Mouse (Mus musculus): ENCODE measurements around the gene Ndufc2. TPM values are rescaled to one million over a fixed set of nuclear protein-coding genes. Genes with fewer than 3 reads are reported as not detected.
"Not testable (repeated sequence)": the region's sequence is repeated elsewhere in the genome, so short reads cannot be mapped to it uniquely, and the experiment has no call there.

Gene Ndufc2
- polyA plus RNA-seq, 1 experiment from 2014 or later, result 600 TPM

- H3K4me2 ChIP-seq (ENCODE audit: low read depth, low read length), result no peak overlapping the region
- peaks cover 7% of the 10 kb centered on the region; the same call in 1 of the 2 replicates for H3K4me1 ChIP-seq (ENCODE audit: control insufficient read depth, insufficient read depth, low read length)
- 79% methylated on average over 6 of the region's 6 CpGs for WGBS
- H3K9ac ChIP-seq (ENCODE audit: low read length), result no peak overlapping the region
- ATAC-seq (replicated peaks; ENCODE audit: extremely low read depth, insufficient read depth, low FRiP score), result no peak
- H3K27me3 ChIP-seq (ENCODE audit: control insufficient read depth, insufficient read depth, low read length), result no peaks in the 10 kb centered on the region
- H3K27ac ChIP-seq (ENCODE audit: low read length), result no peak overlapping the region
- H3K36me3 ChIP-seq (ENCODE audit: control insufficient read depth, insufficient read depth), result no peaks in the 10 kb centered on the region
- H3K9me3 ChIP-seq (replicated peaks; ENCODE audit: control insufficient read depth, low read length), result no peaks in the 10 kb centered on the region
- no peak overlapping the region for H3K4me3 ChIP-seq (ENCODE audit: low read length)
Observed at GRCm38 (mm10) chr7:97427296-97427695, 27.5 kb downstream of the Ndufc2 start.

- Histone ChIP-seq H3K36me3 (ENCODE audit: control insufficient read depth, insufficient read depth) (no peaks in the 10 kb centered on the region), H3K9me3 (replicated peaks; ENCODE audit: control insufficient read depth, low read length) (no peaks in the 10 kb centered on the region), H3K4me1 (ENCODE audit: control insufficient read depth, insufficient read depth, low read length) (peaks cover 7% of the 10 kb centered on the region; the same call in 1 of the 2 replicates), H3K27ac (ENCODE audit: low read length) (no peak overlapping the region), H3K4me2 (ENCODE audit: low read depth, low read length) (no peak overlapping the region), H3K27me3 (ENCODE audit: control insufficient read depth, insufficient read depth, low read length) (no peaks in the 10 kb centered on the region), H3K9ac (ENCODE audit: low read length) (no peak overlapping the region), H3K4me3 (ENCODE audit: low read length) (no peak overlapping the region)
- no peak for ATAC-seq (replicated peaks; ENCODE audit: extremely low read depth, insufficient read depth, low FRiP score)
- 65% methylated on average over 5 of the region's 5 CpGs for WGBS
Observed at GRCm38 (mm10) chr7:97427778-97428420, 28.1 kb downstream of the Ndufc2 start.

DNA sequence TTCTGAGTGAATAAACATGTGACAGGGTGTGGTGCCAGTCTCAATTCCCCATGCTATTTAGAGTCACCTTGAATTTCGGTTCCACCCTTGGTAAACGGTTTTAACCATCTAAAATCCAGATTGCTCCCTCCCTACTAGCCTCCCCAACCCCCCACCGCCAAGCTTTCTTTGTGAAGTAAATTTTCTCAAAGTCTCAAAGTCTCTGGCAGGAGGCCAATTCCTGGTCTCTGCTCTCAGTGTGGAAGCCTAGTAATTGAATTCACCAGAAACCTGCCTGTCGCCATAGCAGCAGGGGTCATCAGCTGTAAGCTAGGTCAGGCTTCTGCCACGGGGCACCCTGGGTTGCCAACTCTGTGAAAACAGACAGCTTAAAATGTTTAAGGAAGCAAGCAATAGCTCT, 29.9 kb downstream of the Ndufc2 start:
- WGBS, result 3% methylated on average over 5 of the region's 5 CpGs

DNA sequence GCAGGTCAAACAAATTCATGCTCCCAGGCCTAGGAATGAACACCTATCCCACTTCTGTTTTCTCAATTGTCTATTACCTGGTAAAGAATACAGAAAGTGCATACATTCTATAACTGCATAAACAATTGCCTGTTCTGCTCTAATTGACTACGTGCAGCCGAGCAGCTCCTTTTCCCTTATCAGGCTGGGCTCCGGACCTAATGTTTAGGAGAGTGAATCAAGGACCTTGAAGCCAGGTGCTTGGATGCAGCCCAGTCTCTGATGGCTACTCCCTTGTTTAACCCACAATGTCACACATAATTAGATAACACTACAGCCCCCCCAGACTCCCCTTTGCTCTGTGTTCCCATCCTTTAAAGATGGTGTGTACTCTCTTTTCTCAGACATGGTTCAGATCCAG, 33.7 kb downstream of the Ndufc2 start:
- H3K9me3 ChIP-seq (replicated peaks; ENCODE audit: control insufficient read depth, low read length); ATAC-seq (replicated peaks; ENCODE audit: extremely low read depth, insufficient read depth, low FRiP score); H3K27ac ChIP-seq (ENCODE audit: low read length); H3K27me3 ChIP-seq (ENCODE audit: control insufficient read depth, insufficient read depth, low read length); H3K9ac ChIP-seq (ENCODE audit: low read length); H3K4me1 ChIP-seq (ENCODE audit: control insufficient read depth, insufficient read depth, low read length); H3K36me3 ChIP-seq (ENCODE audit: control insufficient read depth, insufficient read depth); H3K4me2 ChIP-seq (ENCODE audit: low read depth, low read length); H3K4me3 ChIP-seq (ENCODE audit: low read length): not testable (repeated sequence)
- 40% methylated on average over 3 of the region's 3 CpGs for WGBS

More for the DNA sequence above, 29.9 kb downstream of the Ndufc2 start:
- no peak for ATAC-seq (replicated peaks; ENCODE audit: extremely low read depth, insufficient read depth, low FRiP score)
- no peaks in the 10 kb centered on the region for H3K9me3 ChIP-seq (replicated peaks; ENCODE audit: control insufficient read depth, low read length)
- H3K9ac ChIP-seq (ENCODE audit: low read length), result peak overlapping the region; percentile 29; the same call in 1 of the 2 replicates
- H3K4me1 ChIP-seq (ENCODE audit: control insufficient read depth, insufficient read depth, low read length), result peaks cover 7% of the 10 kb centered on the region; the same call in 1 of the 2 replicates
- no peak overlapping the region for H3K27ac ChIP-seq (ENCODE audit: low read length)
- H3K36me3 ChIP-seq (ENCODE audit: control insufficient read depth, insufficient read depth), result no peaks in the 10 kb centered on the region
- no peak overlapping the region for H3K4me2 ChIP-seq (ENCODE audit: low read depth, low read length)
- no peak overlapping the region for H3K4me3 ChIP-seq (ENCODE audit: low read length)
- H3K27me3 ChIP-seq (ENCODE audit: control insufficient read depth, insufficient read depth, low read length), result no peaks in the 10 kb centered on the region

GRCm38 (mm10) chr7:97434517-97434916, 34.7 kb downstream of the Ndufc2 start:
- Histone ChIP-seq H3K27me3 (ENCODE audit: control insufficient read depth, insufficient read depth, low read length) (no peaks in the 10 kb centered on the region), H3K4me1 (ENCODE audit: control insufficient read depth, insufficient read depth, low read length) (peaks cover 5% of the 10 kb centered on the region; the same call in 1 of the 2 replicates), H3K9me3 (replicated peaks; ENCODE audit: control insufficient read depth, low read length) (no peaks in the 10 kb centered on the region), H3K9ac (ENCODE audit: low read length) (no peak overlapping the region), H3K36me3 (ENCODE audit: control insufficient read depth, insufficient read depth) (no peaks in the 10 kb centered on the region), H3K27ac (ENCODE audit: low read length) (no peak overlapping the region), H3K4me3 (ENCODE audit: low read length) (no peak overlapping the region), H3K4me2 (ENCODE audit: low read depth, low read length) (no peak overlapping the region)
- no peak for ATAC-seq (replicated peaks; ENCODE audit: extremely low read depth, insufficient read depth, low FRiP score)
- WGBS, result 77% methylated on average over 10 of the region's 10 CpGs

DNA sequence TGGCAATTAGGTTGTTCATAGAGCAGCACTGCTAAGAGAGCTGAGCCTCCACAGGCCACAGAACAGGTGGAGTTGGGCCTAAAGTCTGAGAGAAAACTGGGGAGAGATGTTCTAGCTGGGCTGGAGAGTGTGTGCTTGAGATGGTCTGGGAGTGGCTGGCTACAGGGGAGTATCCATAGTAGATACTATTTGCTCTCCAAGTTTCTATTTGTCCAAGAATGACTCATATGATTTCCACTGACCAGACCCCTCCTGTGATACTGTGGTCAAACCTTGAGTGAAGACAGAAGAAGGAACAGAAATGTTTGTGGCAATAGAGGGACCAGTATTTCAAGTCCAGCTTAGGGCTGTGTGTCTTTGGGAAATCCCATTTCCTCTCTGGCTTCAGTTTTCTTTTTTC, 39.2 kb downstream of the Ndufc2 start:
- Histone ChIP-seq H3K27ac (ENCODE audit: low read length) (no peak overlapping the region), H3K27me3 (ENCODE audit: control insufficient read depth, insufficient read depth, low read length) (no peaks in the 10 kb centered on the region), H3K4me2 (ENCODE audit: low read depth, low read length) (no peak overlapping the region), H3K36me3 (ENCODE audit: control insufficient read depth, insufficient read depth) (no peaks in the 10 kb centered on the region), H3K9me3 (replicated peaks; ENCODE audit: control insufficient read depth, low read length) (peaks cover 3% of the 10 kb centered on the region), H3K4me1 (ENCODE audit: control insufficient read depth, insufficient read depth, low read length) (no peaks in the 10 kb centered on the region), H3K4me3 (ENCODE audit: low read length) (no peak overlapping the region), H3K9ac (ENCODE audit: low read length) (no peak overlapping the region)
- ATAC-seq (replicated peaks; ENCODE audit: extremely low read depth, insufficient read depth, low FRiP score), result no peak

DNA sequence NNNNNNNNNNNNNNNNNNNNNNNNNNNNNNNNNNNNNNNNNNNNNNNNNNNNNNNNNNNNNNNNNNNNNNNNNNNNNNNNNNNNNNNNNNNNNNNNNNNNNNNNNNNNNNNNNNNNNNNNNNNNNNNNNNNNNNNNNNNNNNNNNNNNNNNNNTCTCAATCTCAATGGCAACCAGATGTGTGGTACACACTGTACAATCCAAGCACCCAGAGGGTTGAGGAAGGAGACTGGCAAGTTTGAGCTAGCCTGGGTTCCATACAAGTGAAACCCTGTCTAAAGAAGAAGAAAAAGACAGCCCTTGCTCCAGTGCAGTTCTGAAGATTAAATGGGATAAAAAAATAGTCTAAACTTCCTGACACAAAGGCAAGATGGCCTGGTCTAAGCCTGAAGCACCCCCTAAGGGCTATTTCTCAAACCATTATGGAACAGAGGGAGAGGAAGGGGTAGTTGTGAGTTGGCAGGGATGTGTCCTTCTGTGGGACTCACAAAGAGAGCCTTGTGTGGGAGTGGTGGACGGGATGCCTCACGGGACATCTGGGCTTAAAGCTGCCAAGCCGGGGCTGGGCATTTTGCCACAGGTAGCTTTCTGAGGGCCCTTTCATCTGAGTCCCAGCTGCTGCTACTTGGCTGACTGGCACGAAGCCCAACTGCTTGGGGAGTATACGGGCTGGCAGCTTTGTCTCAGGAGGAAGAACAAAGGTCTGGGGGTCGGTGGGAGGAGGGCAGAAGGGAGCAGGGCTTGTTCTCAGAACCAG, 46.5 kb downstream of the Ndufc2 start:
- Histone ChIP-seq H3K36me3 (ENCODE audit: control insufficient read depth, insufficient read depth) (no peaks in the 10 kb centered on the region), H3K27me3 (ENCODE audit: control insufficient read depth, insufficient read depth, low read length) (no peaks in the 10 kb centered on the region), H3K9ac (ENCODE audit: low read length) (peak overlapping the region; percentile 49), H3K27ac (ENCODE audit: low read length) (peak overlapping the region; percentile 83), H3K9me3 (replicated peaks; ENCODE audit: control insufficient read depth, low read length) (peaks cover 7% of the 10 kb centered on the region), H3K4me3 (ENCODE audit: low read length) (no peak overlapping the region), H3K4me2 (ENCODE audit: low read depth, low read length) (no peak overlapping the region), H3K4me1 (ENCODE audit: control insufficient read depth, insufficient read depth, low read length) (peaks cover 15% of the 10 kb centered on the region)
- ATAC-seq (replicated peaks; ENCODE audit: extremely low read depth, insufficient read depth, low FRiP score), result peak; percentile 87
- 4% methylated on average over 6 of the region's 6 CpGs for WGBS

DNA sequence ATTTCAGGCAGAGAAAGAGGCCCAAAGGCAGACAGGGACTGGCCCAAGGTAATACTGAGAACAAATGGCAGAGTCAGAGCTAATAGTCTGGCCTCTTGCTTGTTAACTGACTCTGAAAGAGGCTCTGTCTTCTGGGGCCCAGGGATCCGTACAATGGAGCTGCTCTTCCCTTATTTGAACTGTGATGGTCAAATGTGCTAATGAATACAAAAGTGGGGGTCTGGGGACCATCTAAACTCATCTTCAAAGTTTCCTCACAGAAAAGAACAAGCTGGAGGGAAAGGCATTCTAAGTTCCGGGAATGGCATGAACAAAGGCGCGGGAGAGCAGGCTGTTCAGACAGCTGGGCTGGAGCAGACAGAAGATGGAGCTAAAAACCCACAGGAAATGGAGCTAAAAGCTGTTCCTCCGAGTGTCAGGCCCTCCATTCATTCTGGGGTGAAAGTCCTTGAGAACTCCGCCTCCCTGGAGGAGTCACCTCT, 47.3 kb downstream of the Ndufc2 start:
- H3K4me3 ChIP-seq (ENCODE audit: low read length), result no peak overlapping the region
- H3K36me3 ChIP-seq (ENCODE audit: control insufficient read depth, insufficient read depth), result no peaks in the 10 kb centered on the region
- peak overlapping the region; percentile 83 for H3K27ac ChIP-seq (ENCODE audit: low read length)
- peaks cover 6% of the 10 kb centered on the region for H3K9me3 ChIP-seq (replicated peaks; ENCODE audit: control insufficient read depth, low read length)
- H3K27me3 ChIP-seq (ENCODE audit: control insufficient read depth, insufficient read depth, low read length), result no peaks in the 10 kb centered on the region
- WGBS, result 54% methylated on average over 6 of the region's 6 CpGs
- ATAC-seq (replicated peaks; ENCODE audit: extremely low read depth, insufficient read depth, low FRiP score), result 0 out of 2 replicates have a peak, but pooled peaks have one; percentile 14
- H3K9ac ChIP-seq (ENCODE audit: low read length), result peak overlapping the region; percentile 49
- no peak overlapping the region for H3K4me2 ChIP-seq (ENCODE audit: low read depth, low read length)
- peaks cover 15% of the 10 kb centered on the region for H3K4me1 ChIP-seq (ENCODE audit: control insufficient read depth, insufficient read depth, low read length)

- not testable (repeated sequence) for ATAC-seq (replicated peaks; ENCODE audit: extremely low read depth, insufficient read depth, low FRiP score); H3K9me3 ChIP-seq (replicated peaks; ENCODE audit: control insufficient read depth, low read length); H3K27ac ChIP-seq (ENCODE audit: low read length); H3K36me3 ChIP-seq (ENCODE audit: control insufficient read depth, insufficient read depth); H3K27me3 ChIP-seq (ENCODE audit: control insufficient read depth, insufficient read depth, low read length); H3K4me3 ChIP-seq (ENCODE audit: low read length); H3K9ac ChIP-seq (ENCODE audit: low read length)
- peak within 1 kb of the TSS; percentile 19; the same call in 1 of the 2 replicates for H3K4me2 ChIP-seq (ENCODE audit: low read depth, low read length)
- 55% methylated on average over 2 of the region's 2 CpGs for WGBS
- peaks cover 18% of the 10 kb centered on the region for H3K4me1 ChIP-seq (ENCODE audit: control insufficient read depth, insufficient read depth, low read length)
Observed at GRCm38 (mm10) chr7:97451023-97451422, 51.2 kb downstream of the Ndufc2 start, which contains the start of gene Kctd14. TSS of gene Kctd14 (plus strand) at chr7:97451323.
